Mouse (Mus musculus) embryonic stem cell, embryonic (primary cell): Measurements from ENCODE around the gene Sgcg.

Experiments
- CTCF ChIA-PET, 4 experiments: fragments of 300-600 bp in 2 of 4; fragments of 350-600 bp in 2 of 4; sonication (Branson Sonifier 250); formaldehyde crosslinking; loops; one replicate each; lab custom pipeline; 2022; ENCODE audit warnings: inconsistent platforms in 2 of 4; lab: Charles Lee
- POLR2A ChIA-PET, 4 experiments: fragments of 300-600 bp in 2 of 4; fragments of 350-600 bp in 2 of 4; sonication (Branson Sonifier 250); formaldehyde crosslinking; loops; one replicate each; lab custom pipeline; 2022; ENCODE audit warnings: antibody characterized with exemption in 4 of 4, inconsistent platforms in 1 of 4; lab: Charles Lee

Sgcg gene

GRCm38 (mm10) chr14:61173229-61173628 is 85.1 kb downstream of the Sgcg start:
- ChIA-PET CTCF (interaction anchor here in 2 of 4 experiments (0.5 to 1.5 kb wide), 6 partner anchors 121 to 473 kb away, joined by 3 to 7 read pairs (median 3); partner anchors contain the start of gene Mipep (in 1 of the 2)), POLR2A (interaction anchor here in 3 of 4 experiments (0.7 to 2.6 kb wide), 24 partner anchors 9 to 539 kb away, joined by 3 to 15 read pairs (median 4); partner anchors contain the start of genes Sacs (in 2 of the 3), Ebpl (in 1 of the 3), Mipep (in 1 of the 3) and Spata13 (in 1 of the 3))

- ChIA-PET POLR2A (interaction anchor here in 3 of 4 experiments (0.7 to 2.6 kb wide), 36 partner anchors 9 to 1161 kb away, joined by 3 to 15 read pairs (median 4); partner anchors contain the start of genes Sacs (in 2 of the 3), Ebpl (in 1 of the 3), Mipep (in 1 of the 3) and Mtmr6 (in 1 of the 3)), CTCF (interaction anchor here (0.5 to 1.5 kb wide), 11 partner anchors 15 to 1154 kb away, joined by 3 to 11 read pairs (median 4); partner anchors contain the start of gene Mipep (in 1 of the 4))
Measured at GRCm38 (mm10) chr14:61172548-61173158, 85.6 kb downstream of the Sgcg start.

GRCm38 (mm10) chr14:61171261-61171970 is 86.9 kb downstream of the Sgcg start:
- ChIA-PET CTCF (interaction anchor here in 1 of 4 experiments (1.5 kb wide), 1 partner anchor 123 kb away, joined by 4 read pairs; no protein-coding TSS in a partner anchor), POLR2A (interaction anchor here in 3 of 4 experiments (0.8 to 2.3 kb wide), 8 partner anchors 11 to 1162 kb away, joined by 3 to 15 read pairs (median 3); partner anchors contain the start of gene Mipep (in 1 of the 3))
